Mouse (Mus musculus): Measurements from ENCODE around the gene Iah1. TPM values are rescaled to one million over a fixed set of nuclear protein-coding genes. Genes with fewer than 3 reads are reported as not detected.

Iah1 gene
- 21.1 and 36.3 TPM in 2 replicates for polyA plus RNA-seq (2015; fragmentation: Nextera tagmentation; extraction: Ambion mirVana)

GRCm38 (mm10) chr12:21315923-21316868 lies at the start of gene Iah1:
Gene Iah1 (plus strand): TSS chr12:21316389.

GRCm38 (mm10) chr12:21284761-21285441 lies 31.3 kb upstream of the Iah1 start, which contains the start of gene Cpsf3:
Gene Cpsf3 (plus strand): TSS chr12:21285391.

GRCm38 (mm10) chr12:21286243-21286622 lies 30.0 kb upstream of the Iah1 start, which contains the start of gene Itgb1bp1:
Gene Itgb1bp1 (minus strand): TSS chr12:21286284.

GRCm38 (mm10) chr12:21373100-21373819 lies 57.1 kb downstream of the Iah1 start, which contains the start of gene Adam17:
Gene Adam17 (minus strand): TSS chr12:21373632.

Other genes starting within 250 kb of the Iah1 start
- 40.1 and 45.9 TPM in 2 replicates for gene Cpsf3, start 31.0 kb upstream of the Iah1 start, polyA plus RNA-seq (2015; fragmentation: Nextera tagmentation; extraction: Ambion mirVana)
- gene Itgb1bp1, start 30.1 kb upstream of the Iah1 start, polyA plus RNA-seq (2015; fragmentation: Nextera tagmentation; extraction: Ambion mirVana) = 33.3 and 44.4 TPM in 2 replicates
- 16.6 and 17.6 TPM in 2 replicates for gene Adam17, start 57.2 kb downstream of the Iah1 start, polyA plus RNA-seq (2015; fragmentation: Nextera tagmentation; extraction: Ambion mirVana)
- gene Ywhaq, start 101.2 kb downstream of the Iah1 start, polyA plus RNA-seq (2015; fragmentation: Nextera tagmentation; extraction: Ambion mirVana) = 141 and 194 TPM in 2 replicates